Mouse (Mus musculus) C2C12 (cell line): Measurements from ENCODE around the gene Dennd5a. TPM values are rescaled to one million over a fixed set of nuclear protein-coding genes. Genes with fewer than 3 reads are reported as not detected.
A peak's percentile ranks its signal among the peaks of the same experiment; 100 is the strongest.

Experiments
- H3K27me3 ChIP-seq: one replicate; pipeline ENCODE4 v1.6.1; 2011; ENCODE audit not compliant: control insufficient read depth, insufficient read depth, insufficient read length
- H3K36me3 ChIP-seq: one replicate; pipeline ENCODE4 v1.6.1; 2011; ENCODE audit not compliant: control insufficient read depth, insufficient read depth
- H3K4me3 ChIP-seq: one replicate; pipeline ENCODE4 v1.5.1; 2011; ENCODE audit warnings: mild to moderate bottlenecking, control low read depth; ENCODE audit not compliant: poor library complexity, insufficient read depth, severe bottlenecking
- H3K79me2 ChIP-seq: one replicate; pipeline ENCODE4 v1.6.1; 2011; ENCODE audit not compliant: control insufficient read depth, insufficient read depth
- H3K79me3 ChIP-seq: one replicate; pipeline ENCODE4 v1.6.1; 2011; ENCODE audit warnings: low read depth, control low read depth
- H3ac ChIP-seq: one replicate; pipeline ENCODE3; 2011; ENCODE audit warnings: low read depth; ENCODE audit not compliant: control insufficient read depth, insufficient read length
- CEBPB ChIP-seq: IDR thresholded peaks from one replicate; pipeline ENCODE4 v1.6.1; 2011; ENCODE audit warnings: low read depth, mild to moderate bottlenecking, control low read depth, moderate library complexity
- CTCF ChIP-seq: IDR thresholded peaks from one replicate; pipeline ENCODE4 v1.5.1; 2011; ENCODE audit not compliant: control insufficient read depth, insufficient read depth, insufficient read length
- FOSL1 ChIP-seq: IDR thresholded peaks from one replicate; pipeline ENCODE4 v1.8.0; 2011; ENCODE audit warnings: mild to moderate bottlenecking, low read length; ENCODE audit not compliant: poor library complexity, insufficient read depth, severe bottlenecking
- MAX ChIP-seq: IDR thresholded peaks from one replicate; pipeline ENCODE4 v1.6.1; 2011; ENCODE audit warnings: mild to moderate bottlenecking, control low read depth
- MYOD1 ChIP-seq: IDR thresholded peaks from one replicate; pipeline ENCODE4 v1.6.1; 2011; ENCODE audit warnings: low read depth; ENCODE audit not compliant: control insufficient read depth, insufficient read length
- MYOG ChIP-seq: IDR thresholded peaks from one replicate; pipeline ENCODE4 v1.6.1; 2011; ENCODE audit not compliant: control insufficient read depth, insufficient read length; ENCODE audit errors: extremely low read depth
- USF1 ChIP-seq: IDR thresholded peaks from one replicate; pipeline ENCODE4 v1.6.1; 2011; ENCODE audit warnings: low read depth, mild to moderate bottlenecking, control low read depth, moderate library complexity
- polyA plus RNA-seq: library from polyadenylated mRNA; unstranded; fragments of >200 nt; fragmentation: generic; extraction: Trizol; gene quantifications from one replicate; pipeline ENCODE4 v1.2.1, GENCODE M21; 2012; ENCODE audit warnings: missing spikeins

The Dennd5a gene
- polyA plus RNA-seq, 1 experiment = 46.2 TPM

DNA sequence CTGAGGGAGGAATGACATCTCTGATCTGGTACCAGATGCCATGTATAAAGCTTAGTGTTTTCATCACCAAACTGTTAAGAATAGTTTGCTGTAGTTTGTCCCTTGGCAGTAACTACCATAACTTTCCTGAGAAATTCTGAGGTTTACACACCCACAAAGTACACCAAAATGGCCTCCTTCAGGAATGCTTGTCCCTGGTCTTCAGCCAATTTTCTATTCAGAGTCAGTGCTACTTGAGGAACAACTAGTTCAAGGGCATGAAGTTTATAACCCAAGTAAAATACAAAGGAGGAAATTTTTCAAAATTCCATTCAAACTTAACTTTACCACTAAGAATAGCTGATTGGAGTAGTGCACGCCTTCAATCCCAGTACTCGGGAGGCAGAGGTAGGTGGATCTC, 54.1 kb downstream of the Dennd5a start:
- Histone ChIP-seq H3K27me3 (no peaks in the 10 kb centered on the region), H3K79me2 (no peaks in the 10 kb centered on the region), H3K79me3 (no peaks in the 10 kb centered on the region), H3ac (no peak overlapping the region), H3K36me3 (peaks cover 48% of the 10 kb centered on the region), H3K4me3 (no peak overlapping the region)
- TF ChIP-seq MYOD1 (no peak), CEBPB (no peak), CTCF (no peak), USF1 (no peak), MYOG (no peak)

DNA sequence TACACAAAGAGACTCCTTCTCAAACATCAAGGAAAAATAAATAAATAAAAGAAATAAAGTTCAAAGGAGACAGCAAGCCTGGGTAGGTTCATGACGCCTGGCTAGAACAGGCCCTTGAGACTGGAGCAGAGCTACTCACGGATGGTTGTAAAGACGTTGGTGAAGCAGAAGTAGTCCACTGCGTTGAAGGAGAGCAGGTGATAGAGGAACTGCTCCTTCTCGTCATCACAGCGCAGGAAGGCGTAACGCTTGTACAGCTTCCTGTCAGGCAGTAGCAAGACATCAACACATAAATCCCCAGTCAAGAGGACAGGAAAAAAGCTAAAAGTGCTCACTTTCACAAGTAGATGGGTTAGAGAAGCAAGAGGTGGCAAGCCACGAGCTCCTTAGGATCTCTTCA, 59.3 kb downstream of the Dennd5a start:
- no peaks in the 10 kb centered on the region for H3K79me3 ChIP-seq
- H3K79me2 ChIP-seq = no peaks in the 10 kb centered on the region
- H3ac ChIP-seq = no peak overlapping the region
- H3K36me3 ChIP-seq = peaks cover 47% of the 10 kb centered on the region
- no peak overlapping the region for H3K4me3 ChIP-seq
- H3K27me3 ChIP-seq = no peaks in the 10 kb centered on the region
- TF ChIP-seq MYOD1 = no peak

DNA sequence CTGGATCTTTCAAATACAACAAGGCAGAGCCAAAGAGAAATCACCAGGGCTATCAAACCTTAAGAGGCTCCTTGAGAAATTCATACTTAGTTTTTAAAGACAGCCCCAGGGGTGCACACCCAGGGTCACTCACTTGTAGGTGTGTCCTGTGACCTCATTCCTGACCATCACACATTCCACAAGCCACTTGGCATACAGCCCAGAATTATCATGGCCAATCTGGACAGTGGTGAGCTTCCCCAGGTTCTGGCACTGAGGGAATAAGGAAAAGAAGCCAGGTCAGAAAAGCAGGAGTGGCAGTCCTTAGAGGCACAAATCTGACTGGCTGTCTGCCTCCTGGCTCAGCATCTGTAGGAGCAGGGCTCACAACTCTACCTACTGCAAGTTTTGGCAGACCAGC, 61.4 kb downstream of the Dennd5a start:
- no peaks in the 10 kb centered on the region for H3K79me3 ChIP-seq
- no peak for TF ChIP-seq MAX
- no peak for TF ChIP-seq FOSL1
- no peak for TF ChIP-seq MYOD1
- no peak for TF ChIP-seq CTCF
- TF ChIP-seq MYOG = no peak
- TF ChIP-seq CEBPB = no peak
- TF ChIP-seq USF1 = no peak
- H3K27me3 ChIP-seq = no peaks in the 10 kb centered on the region
- no peaks in the 10 kb centered on the region for H3K79me2 ChIP-seq
- H3K4me3 ChIP-seq = no peak overlapping the region
- peaks cover 57% of the 10 kb centered on the region for H3K36me3 ChIP-seq
- no peak overlapping the region for H3ac ChIP-seq

GRCm38 (mm10) chr7:109892530-109892929, 67.7 kb downstream of the Dennd5a start:
- Histone ChIP-seq H3K27me3 (no peaks in the 10 kb centered on the region), H3ac (no peak overlapping the region), H3K36me3 (peaks cover 28% of the 10 kb centered on the region), H3K79me2 (no peaks in the 10 kb centered on the region), H3K79me3 (no peaks in the 10 kb centered on the region), H3K4me3 (no peak overlapping the region)
- TF ChIP-seq CTCF (peak; percentile 22), MYOD1 (no peak), MAX (no peak)

- no peak overlapping the region for H3ac ChIP-seq
- no peak for TF ChIP-seq MYOD1
- no peak for TF ChIP-seq CEBPB
- TF ChIP-seq MYOG = no peak
- no peak for TF ChIP-seq FOSL1
- TF ChIP-seq USF1 = no peak
- TF ChIP-seq CTCF = no peak
- TF ChIP-seq MAX = no peak
- H3K36me3 ChIP-seq = peaks cover 24% of the 10 kb centered on the region
- no peaks in the 10 kb centered on the region for H3K79me3 ChIP-seq
- H3K79me2 ChIP-seq = no peaks in the 10 kb centered on the region
- no peak overlapping the region for H3K4me3 ChIP-seq
- no peaks in the 10 kb centered on the region for H3K27me3 ChIP-seq
These were observed 68.5 kb downstream of the Dennd5a start for GRCm38 (mm10) chr7:109891786-109892185.

DNA sequence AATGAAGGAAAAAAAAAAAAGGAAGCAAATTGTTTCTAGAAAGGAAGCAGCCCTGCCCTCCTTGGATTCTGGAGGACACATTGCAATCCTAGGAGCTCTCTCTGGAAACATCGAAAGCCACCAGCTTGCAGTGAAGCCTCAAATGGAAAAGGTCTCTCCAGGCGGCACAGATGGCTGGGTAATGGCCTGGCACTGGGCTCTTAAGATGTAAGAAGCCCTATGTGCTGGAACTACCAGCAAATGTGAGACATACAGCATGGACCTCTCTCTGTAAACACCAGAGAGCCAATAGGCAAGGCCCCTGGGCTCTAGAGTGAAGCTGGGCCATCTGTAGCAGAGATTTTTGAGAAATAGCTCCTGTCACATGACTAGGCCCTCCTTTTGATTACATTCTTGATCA, 70.0 kb downstream of the Dennd5a start:
- TF ChIP-seq USF1 (no peak), CEBPB (no peak), CTCF (no peak), MAX (no peak), MYOD1 (no peak), FOSL1 (no peak), MYOG (no peak)
- no peaks in the 10 kb centered on the region for H3K27me3 ChIP-seq
- H3K4me3 ChIP-seq = no peak overlapping the region
- no peak overlapping the region for H3ac ChIP-seq
- H3K79me3 ChIP-seq = no peaks in the 10 kb centered on the region
- peaks cover 12% of the 10 kb centered on the region for H3K36me3 ChIP-seq
- no peaks in the 10 kb centered on the region for H3K79me2 ChIP-seq
